Mouse (Mus musculus) heart, embryonic 15.5 days (tissue): ENCODE data around the gene Slc25a11. TPM values are rescaled to one million over a fixed set of nuclear protein-coding genes. Genes with fewer than 3 reads are reported as not detected.

ENCODE experiments used
- ATAC-seq: fragments of 200-750 bp; cut with Nextera tagmentation; replicated peaks from 2 replicates; pipeline ENCODE4 v1.8.0; 2017; ENCODE audit warnings: low read depth, moderate TSS enrichment; ENCODE audit not compliant: insufficient number of reproducible peaks, insufficient read depth, low FRiP score
- H3K27ac ChIP-seq: fragments of 300-500 bp; sonication (generic); 2 replicates; pipeline ENCODE4 v1.5.1; 2015; ENCODE audit warnings: mild to moderate bottlenecking, inconsistent platforms
- H3K27me3 ChIP-seq: fragments of 300-500 bp; sonication (generic); 2 replicates; pipeline ENCODE4 v1.6.1; 2015; ENCODE audit warnings: inconsistent platforms
- H3K36me3 ChIP-seq: fragments of 300-500 bp; sonication (generic); 2 replicates; pipeline ENCODE4 v1.6.1; 2015; ENCODE audit warnings: mild to moderate bottlenecking, inconsistent platforms
- H3K4me1 ChIP-seq: fragments of 300-500 bp; sonication (generic); replicated peaks from 2 replicates; pipeline ENCODE4 v1.6.1; 2015; ENCODE audit warnings: inconsistent platforms
- H3K4me2 ChIP-seq: fragments of 300-500 bp; sonication (generic); 2 replicates; pipeline ENCODE4 v1.6.1; 2015; ENCODE audit warnings: inconsistent platforms, mild to moderate bottlenecking, moderate library complexity
- H3K4me3 ChIP-seq: fragments of 300-500 bp; sonication (generic); 2 replicates; pipeline ENCODE4 v1.5.1; 2015; ENCODE audit warnings: mild to moderate bottlenecking, inconsistent platforms
- H3K9ac ChIP-seq: fragments of 300-500 bp; sonication (generic); 2 replicates; pipeline ENCODE4 v1.6.1; 2015; ENCODE audit warnings: mild to moderate bottlenecking, inconsistent platforms
- H3K9me3 ChIP-seq: fragments of 300-500 bp; sonication (generic); replicated peaks from 2 replicates; pipeline ENCODE4 v1.6.1; 2016; ENCODE audit warnings: inconsistent platforms
- WGBS: fragments of 180-500 bp; shearing (Covaris S2); methylation state at CpG from one replicate; pipeline ENCODE4 v1.1.7; 2015; ENCODE audit warnings: mixed read lengths; 5-methylcytosine and 5-hydroxymethylcytosine counted together
- polyA plus RNA-seq: library from polyadenylated mRNA; unstranded; fragments of >200 nt; fragmentation: Nextera tagmentation; extraction: Ambion mirVana; gene quantifications from 2 replicates; pipeline ENCODE4 v1.2.1, GENCODE M21; 2015

Slc25a11 gene
- polyA plus RNA-seq, 1 experiment from 2014 or later = 279 TPM

- peak overlapping the region; percentile 61 for H3K4me3 ChIP-seq
- peak overlapping the region; percentile 68 for H3K4me2 ChIP-seq
- peaks cover 36% of the 10 kb centered on the region for H3K36me3 ChIP-seq
- H3K27ac ChIP-seq = peak overlapping the region; percentile 97
- no peaks in the 10 kb centered on the region for H3K9me3 ChIP-seq
- H3K9ac ChIP-seq = peak overlapping the region; percentile 49
- no peaks in the 10 kb centered on the region for H3K27me3 ChIP-seq
- ATAC-seq = no peak
- peaks cover 26% of the 10 kb centered on the region for H3K4me1 ChIP-seq
- WGBS = 64% methylated on average over 14 of the region's 14 CpGs
These were observed 20.2 kb upstream of the Slc25a11 start for GRCm38 (mm10) chr11:70667271-70668150.

- Histone ChIP-seq H3K27ac (no peak overlapping the region), H3K4me1 (peaks cover 26% of the 10 kb centered on the region), H3K9ac (no peak overlapping the region), H3K9me3 (no peaks in the 10 kb centered on the region), H3K36me3 (peaks cover 44% of the 10 kb centered on the region), H3K4me2 (no peak overlapping the region), H3K27me3 (no peaks in the 10 kb centered on the region), H3K4me3 (no peak overlapping the region)
- ATAC-seq = no peak
- 94% methylated on average over 8 of the region's 8 CpGs for WGBS
These were observed 19.4 kb upstream of the Slc25a11 start for GRCm38 (mm10) chr11:70666687-70667086.

- no peak overlapping the region for H3K4me2 ChIP-seq
- H3K27me3 ChIP-seq = no peaks in the 10 kb centered on the region
- peaks cover 28% of the 10 kb centered on the region for H3K4me1 ChIP-seq
- H3K9ac ChIP-seq = no peak overlapping the region
- no peaks in the 10 kb centered on the region for H3K9me3 ChIP-seq
- no peak overlapping the region for H3K4me3 ChIP-seq
- no peak overlapping the region for H3K27ac ChIP-seq
- 93% methylated on average over 9 of the region's 9 CpGs for WGBS
- no peak for ATAC-seq
- peaks cover 56% of the 10 kb centered on the region for H3K36me3 ChIP-seq
These were observed 17.5 kb upstream of the Slc25a11 start for GRCm38 (mm10) chr11:70664741-70665140.

DNA sequence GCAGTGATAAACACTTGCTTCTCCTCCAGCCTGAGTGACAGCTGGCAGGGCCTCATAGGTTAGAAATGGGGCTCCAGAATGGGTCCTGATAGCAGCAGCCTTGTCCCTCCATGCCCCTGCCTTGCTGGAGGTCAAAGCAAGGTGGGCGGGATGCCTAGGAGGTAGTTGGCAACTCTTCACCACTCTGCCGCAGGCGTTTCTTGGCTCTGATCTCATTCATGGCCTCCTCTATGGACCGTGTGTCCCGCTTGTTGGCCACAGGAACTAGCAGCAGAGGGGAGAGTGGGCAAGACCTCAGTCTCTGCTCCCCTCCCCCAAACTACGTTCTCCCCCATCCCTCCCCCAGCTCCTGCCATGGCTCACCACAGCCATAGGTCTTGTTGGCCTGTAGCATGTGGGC lies 16.7 kb upstream of the Slc25a11 start:
- no peaks in the 10 kb centered on the region for H3K27me3 ChIP-seq
- H3K9me3 ChIP-seq = no peaks in the 10 kb centered on the region
- peaks cover 31% of the 10 kb centered on the region for H3K4me1 ChIP-seq
- H3K36me3 ChIP-seq = peaks cover 56% of the 10 kb centered on the region
- no peak overlapping the region for H3K4me3 ChIP-seq
- no peak overlapping the region for H3K9ac ChIP-seq
- no peak overlapping the region for H3K4me2 ChIP-seq
- H3K27ac ChIP-seq = no peak overlapping the region; the same call in 1 of the 2 replicates
- no peak for ATAC-seq
- 65% methylated on average over 6 of the region's 6 CpGs for WGBS

- Histone ChIP-seq H3K27me3 (no peaks in the 10 kb centered on the region), H3K27ac (no peak overlapping the region), H3K36me3 (peaks cover 56% of the 10 kb centered on the region), H3K9me3 (no peaks in the 10 kb centered on the region), H3K4me3 (no peak overlapping the region), H3K9ac (no peak overlapping the region), H3K4me2 (no peak overlapping the region), H3K4me1 (peaks cover 39% of the 10 kb centered on the region)
- 72% methylated on average over 8 of the region's 8 CpGs for WGBS
- no peak for ATAC-seq
These were observed 15.8 kb upstream of the Slc25a11 start for GRCm38 (mm10) chr11:70663101-70663500.

GRCm38 (mm10) chr11:70660571-70660970 lies 13.3 kb upstream of the Slc25a11 start:
- 83% methylated on average over 8 of the region's 8 CpGs for WGBS
- Histone ChIP-seq H3K9ac (no peak overlapping the region), H3K27ac (no peak overlapping the region), H3K9me3 (no peaks in the 10 kb centered on the region), H3K4me2 (no peak overlapping the region), H3K36me3 (peaks cover 46% of the 10 kb centered on the region), H3K4me3 (no peak overlapping the region), H3K4me1 (peaks cover 49% of the 10 kb centered on the region), H3K27me3 (no peaks in the 10 kb centered on the region)
- no peak for ATAC-seq

DNA sequence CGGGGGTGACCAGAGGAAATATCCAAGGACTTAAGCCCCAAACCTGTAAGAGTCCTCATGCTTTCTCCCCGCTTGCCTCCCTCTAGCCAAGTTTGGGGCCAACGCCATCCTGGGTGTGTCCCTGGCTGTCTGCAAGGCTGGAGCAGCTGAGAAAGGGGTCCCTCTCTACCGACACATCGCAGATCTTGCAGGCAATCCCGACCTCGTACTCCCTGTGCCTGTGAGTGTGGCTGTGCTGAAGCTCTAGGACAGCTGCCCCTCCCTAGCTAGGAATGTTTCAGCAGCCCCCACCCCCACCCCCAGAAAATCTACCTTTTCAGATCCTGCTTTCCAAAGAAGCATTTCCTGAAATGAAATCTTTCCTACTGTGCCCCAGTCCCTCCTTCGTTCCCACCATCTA lies 11.7 kb upstream of the Slc25a11 start:
- WGBS = 56% methylated on average over 8 of the region's 8 CpGs
- H3K4me3 ChIP-seq = peak overlapping the region; percentile 98
- H3K27ac ChIP-seq = no peak overlapping the region
- peaks cover 53% of the 10 kb centered on the region for H3K4me1 ChIP-seq
- H3K9me3 ChIP-seq = no peaks in the 10 kb centered on the region
- H3K4me2 ChIP-seq = peak overlapping the region; percentile 93
- H3K9ac ChIP-seq = no peak overlapping the region
- no peak for ATAC-seq
- no peaks in the 10 kb centered on the region for H3K27me3 ChIP-seq
- peaks cover 30% of the 10 kb centered on the region for H3K36me3 ChIP-seq

GRCm38 (mm10) chr11:70658521-70658920 lies 11.2 kb upstream of the Slc25a11 start:
- H3K4me3 ChIP-seq = peak overlapping the region; percentile 98
- H3K4me1 ChIP-seq = peaks cover 53% of the 10 kb centered on the region
- H3K27ac ChIP-seq = peak overlapping the region; percentile 99
- H3K9ac ChIP-seq = peak overlapping the region; percentile 59
- H3K4me2 ChIP-seq = peak overlapping the region; percentile 93
- no peaks in the 10 kb centered on the region for H3K9me3 ChIP-seq
- ATAC-seq = no peak
- 69% methylated on average over 5 of the region's 5 CpGs for WGBS
- H3K27me3 ChIP-seq = no peaks in the 10 kb centered on the region
- H3K36me3 ChIP-seq = peaks cover 28% of the 10 kb centered on the region

DNA sequence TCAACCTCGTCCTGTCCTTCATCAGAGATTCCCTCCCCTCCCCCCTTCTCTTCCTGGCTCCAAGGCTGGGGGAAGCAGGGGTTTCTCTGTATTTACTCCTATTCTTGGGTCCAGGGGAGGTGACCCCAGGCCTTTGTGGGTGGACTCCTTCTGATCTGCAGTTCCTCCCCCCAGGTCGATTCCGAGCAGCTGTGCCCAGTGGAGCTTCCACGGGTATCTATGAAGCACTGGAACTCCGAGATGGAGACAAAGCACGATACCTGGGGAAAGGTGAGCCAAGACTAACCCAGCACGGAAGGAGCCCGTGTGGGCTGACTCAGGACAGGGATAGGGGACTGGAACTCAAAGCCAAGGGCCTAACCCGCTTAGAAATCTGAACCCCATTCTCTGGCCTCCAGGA lies 10.7 kb upstream of the Slc25a11 start:
- Histone ChIP-seq H3K9me3 (no peaks in the 10 kb centered on the region), H3K4me3 (peak overlapping the region; percentile 98), H3K27me3 (no peaks in the 10 kb centered on the region), H3K27ac (peak overlapping the region; percentile 99), H3K4me2 (peak overlapping the region; percentile 93), H3K4me1 (peaks cover 54% of the 10 kb centered on the region), H3K36me3 (peaks cover 25% of the 10 kb centered on the region), H3K9ac (peak overlapping the region; percentile 59)
- 47% methylated on average over 9 of the region's 9 CpGs for WGBS
- ATAC-seq = no peak

- peak overlapping the region; percentile 59 for H3K9ac ChIP-seq
- H3K27me3 ChIP-seq = no peaks in the 10 kb centered on the region
- WGBS = 34% methylated on average over 6 of the region's 6 CpGs
- peak overlapping the region; percentile 98 for H3K4me3 ChIP-seq
- no peak for ATAC-seq
- peak overlapping the region; percentile 99 for H3K27ac ChIP-seq
- H3K4me2 ChIP-seq = peak overlapping the region; percentile 93
- H3K4me1 ChIP-seq = peaks cover 57% of the 10 kb centered on the region
- peaks cover 25% of the 10 kb centered on the region for H3K36me3 ChIP-seq
- H3K9me3 ChIP-seq = no peaks in the 10 kb centered on the region
These were observed 10.3 kb upstream of the Slc25a11 start for GRCm38 (mm10) chr11:70657573-70657972.

GRCm38 (mm10) chr11:70656964-70657363 lies 9.7 kb upstream of the Slc25a11 start, which contains the start of gene Eno3:
Gene Eno3, plus strand, starts transcription at chr11:70657202.
- H3K9ac ChIP-seq = peak within 1 kb of the TSS; percentile 100
- no peaks in the 10 kb centered on the region for H3K9me3 ChIP-seq
- no peaks in the 10 kb centered on the region for H3K27me3 ChIP-seq
- H3K4me3 ChIP-seq = peak within 1 kb of the TSS; percentile 98
- H3K4me2 ChIP-seq = peak within 1 kb of the TSS; percentile 93
- peaks cover 25% of the 10 kb centered on the region for H3K36me3 ChIP-seq
- peaks cover 63% of the 10 kb centered on the region for H3K4me1 ChIP-seq
- 12% methylated on average over 3 of the region's 3 CpGs for WGBS
- peak; percentile 48 for ATAC-seq
- peak within 1 kb of the TSS; percentile 99 for H3K27ac ChIP-seq
